Mouse (Mus musculus) kidney, adult 2 months (tissue): ENCODE data around the gene Pitx1.

Experiments used
- CTCF ChIP-seq: fragments of 200-500 bp; conservative IDR thresholded peaks from 2 replicates; pipeline ENCODE4 v1.5.1; 2011; ENCODE audit warnings: low read depth, mild to moderate bottlenecking, control low read depth, low read length, moderate library complexity, mixed read lengths; ENCODE audit not compliant: insufficient read depth, insufficient read length
- POLR2A ChIP-seq: fragments of 200-500 bp; IDR thresholded peaks from one replicate; pipeline ENCODE4 v1.6.1; 2011; ENCODE audit warnings: low read depth, low read length, control low read depth

- TF ChIP-seq CTCF (no peak), POLR2A (no peak)
These were observed 19.8 kb upstream of the Pitx1 start for GRCm38 (mm10) chr13:55855793-55856192.
